Mouse (Mus musculus) CD4-positive, CD25-positive, alpha-beta regulatory T cell, adult 2 months (primary cell): ENCODE results near the gene Fbxo30.
A peak's percentile ranks its signal among the peaks of the same experiment; 100 is the strongest.
"Not testable (repeated sequence)": the region's sequence is repeated elsewhere in the genome, so short reads cannot be mapped to it uniquely, and the experiment has no call there.

Experiments
- DNase-seq: peaks from one replicate; pipeline ENCODE4 v3.0.0-alpha.2; 2012; ENCODE audit warnings: low read depth, low spot score

The Fbxo30 gene

DNA sequence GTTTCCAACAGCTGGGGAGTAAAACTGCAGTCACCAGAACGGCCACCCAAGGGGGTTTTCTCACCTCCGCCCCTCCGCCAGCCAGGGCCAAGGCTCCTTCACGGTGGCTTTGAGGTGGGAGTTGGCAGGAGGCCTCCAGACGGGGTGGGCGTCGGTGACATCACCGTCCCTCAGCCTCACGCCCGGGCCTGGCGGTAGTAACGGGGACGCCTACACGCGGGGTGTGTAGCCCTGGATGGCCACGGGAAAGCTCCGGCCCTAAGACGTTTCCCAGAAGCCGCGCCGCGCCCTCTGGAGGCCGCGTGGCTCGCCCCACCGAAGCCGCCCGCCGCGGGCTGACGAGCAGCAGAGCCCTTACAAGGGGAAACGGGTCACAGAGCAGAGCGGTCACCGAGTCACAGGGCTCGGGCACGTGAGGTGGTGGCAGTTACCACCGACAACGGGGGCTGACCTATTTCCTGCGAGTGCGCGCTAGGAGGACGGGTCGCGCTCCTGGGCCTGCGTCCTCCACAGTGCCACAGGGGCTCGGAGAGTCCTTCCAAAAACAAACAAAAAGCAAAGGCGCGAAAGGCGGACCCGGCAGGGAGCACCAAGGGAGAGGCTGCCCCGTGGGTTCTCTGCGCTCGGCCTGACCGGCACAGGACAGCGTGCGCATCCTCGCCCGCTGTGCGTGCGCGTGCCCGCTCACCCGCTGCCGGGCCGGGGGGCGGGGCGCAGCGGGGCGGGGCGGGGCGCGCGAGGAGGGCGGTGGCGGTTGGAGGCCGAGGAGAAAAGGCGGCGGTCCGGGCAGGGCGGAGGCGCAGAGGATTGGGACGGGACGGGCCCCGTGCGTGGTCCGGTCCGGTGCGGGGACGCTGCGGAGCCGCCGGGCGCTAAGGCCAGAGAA is at the start of gene Fbxo30:
Gene Fbxo30, plus strand, starts transcription at position 753 of the 886 bp plus-strand sequence.
- peak; percentile 89 for DNase-seq

DNA sequence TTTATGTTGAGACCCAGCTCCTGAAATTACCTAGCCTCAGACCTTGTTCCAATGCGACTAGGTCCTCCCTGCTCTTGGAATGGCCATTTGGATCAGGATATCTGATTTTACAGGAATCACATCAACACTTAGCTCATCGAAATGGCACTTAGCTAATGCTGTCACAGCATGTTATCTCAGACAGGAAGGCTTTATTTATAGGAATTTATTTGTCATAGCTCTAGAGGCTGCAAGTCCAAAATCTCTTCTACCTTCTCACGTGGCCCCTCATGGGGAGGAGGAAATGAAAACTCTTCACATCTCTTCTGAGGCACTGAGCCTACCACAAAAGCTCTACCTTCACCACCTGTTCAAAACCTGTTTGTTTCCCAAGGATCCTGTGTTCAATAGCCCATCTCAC is 47.9 kb upstream of the Fbxo30 start:
- DNase-seq = no peak

DNA sequence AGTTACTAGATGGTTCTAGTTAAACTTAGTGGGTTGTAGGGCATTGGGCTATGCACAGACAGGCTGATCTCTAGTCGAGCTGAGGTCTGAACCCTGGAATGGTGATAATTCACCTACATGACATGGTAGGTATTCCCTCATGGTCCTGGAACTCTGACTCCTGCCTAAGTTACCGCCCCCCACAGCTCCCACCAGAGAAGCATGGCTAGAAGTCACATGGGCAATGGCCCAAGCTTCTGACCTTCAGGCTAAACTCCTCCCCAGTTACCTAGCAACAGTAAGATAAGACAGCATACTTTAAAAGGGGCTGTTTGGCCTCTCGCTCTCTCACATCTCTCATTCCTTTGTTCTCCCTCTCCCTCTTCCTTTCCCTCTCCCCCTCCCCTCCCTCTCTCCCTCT is 38.1 kb upstream of the Fbxo30 start:
- DNase-seq = not testable (repeated sequence)

DNA sequence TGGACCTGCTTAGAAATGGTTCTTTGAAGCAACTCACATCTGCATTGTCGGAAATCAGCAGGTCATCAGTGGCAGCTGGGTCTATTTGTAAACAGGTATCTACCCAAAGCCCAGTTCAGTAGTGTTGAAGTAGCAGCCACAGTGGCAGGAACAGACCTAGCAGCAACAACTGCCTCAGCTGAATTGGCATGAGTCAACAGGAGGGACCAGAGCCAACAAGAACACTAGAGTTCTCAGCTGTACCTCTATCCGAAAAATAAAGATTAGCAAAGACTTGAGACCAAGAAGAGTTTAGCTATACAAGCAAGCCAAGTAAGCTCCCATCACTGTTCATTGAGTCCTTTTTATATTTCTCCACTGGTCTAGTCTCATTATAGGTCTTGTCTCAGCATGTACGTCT is 32.9 kb upstream of the Fbxo30 start:
- DNase-seq = no peak

DNA sequence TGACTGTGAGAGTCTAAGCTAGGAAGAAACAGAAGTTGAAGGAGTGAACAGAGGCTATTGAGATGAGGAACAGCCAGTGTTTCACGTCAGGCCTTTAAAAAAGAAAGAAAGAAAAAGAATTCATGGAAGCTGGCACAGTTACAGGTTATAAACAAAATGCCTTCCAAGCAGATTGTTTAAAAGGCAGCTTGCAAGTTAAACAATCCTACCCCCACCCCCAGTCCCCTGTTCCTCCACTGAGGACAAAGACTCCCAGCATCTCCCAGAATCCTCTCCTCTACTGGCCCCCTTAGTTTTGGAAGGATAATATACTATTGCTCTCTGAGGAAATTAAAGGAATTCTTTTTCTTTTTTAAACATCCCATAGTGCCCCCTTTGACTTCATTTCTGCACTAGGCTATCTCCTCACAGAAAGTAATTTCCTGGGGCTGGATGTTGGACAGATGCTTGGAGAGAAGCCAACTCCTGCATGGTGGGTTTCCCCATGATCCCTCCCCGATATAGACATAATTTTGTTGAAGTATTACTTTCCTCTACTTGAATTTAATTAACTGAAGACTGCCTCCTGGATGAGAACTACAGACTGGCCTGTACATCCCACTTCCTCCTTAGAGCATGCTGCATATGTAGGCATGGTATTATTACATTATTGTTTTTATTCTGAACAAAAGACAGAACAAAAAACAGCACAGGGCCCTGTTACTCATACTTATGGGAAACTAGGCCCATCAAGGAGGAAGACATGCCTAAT is 30.7 kb upstream of the Fbxo30 start:
- no peak for DNase-seq

DNA sequence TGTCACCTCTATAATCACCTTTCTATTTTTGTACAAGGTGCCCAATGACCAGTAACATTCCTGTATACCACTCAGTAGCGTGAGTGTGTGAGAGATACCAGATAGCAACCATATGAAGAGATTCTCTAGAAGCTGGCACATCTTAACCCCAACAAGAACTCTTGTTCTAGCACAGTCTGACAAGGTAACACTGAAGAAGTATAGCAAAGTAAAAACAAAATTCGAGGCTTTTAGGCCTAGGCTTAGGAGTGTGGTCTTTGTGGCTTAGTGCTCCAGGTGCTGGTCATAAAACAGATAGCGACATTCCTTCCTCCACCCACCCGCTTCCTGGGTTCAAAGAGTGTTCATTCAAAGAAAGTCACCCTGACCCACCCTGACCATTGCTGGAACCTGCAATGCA is 27.5 kb upstream of the Fbxo30 start:
- not testable (repeated sequence) for DNase-seq

DNA sequence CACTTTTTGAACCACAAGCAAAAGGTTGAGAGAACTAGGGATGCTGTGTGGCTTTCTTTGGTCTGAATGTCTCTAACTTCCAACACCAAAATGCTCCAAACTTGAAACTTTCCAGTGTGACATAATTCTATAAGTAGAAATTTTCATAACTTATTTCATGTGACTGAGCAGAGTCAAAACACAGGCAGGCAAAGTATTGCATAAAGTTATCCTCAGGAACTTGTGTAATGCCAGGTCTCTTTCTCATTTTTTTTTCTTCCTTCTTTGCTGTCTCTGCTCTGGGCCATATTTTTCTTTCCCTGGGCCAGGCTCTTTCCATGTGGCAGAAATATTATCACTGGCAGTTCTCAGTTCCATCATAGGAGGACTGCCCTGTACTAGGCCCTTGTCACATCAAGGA is 21.0 kb upstream of the Fbxo30 start:
- no peak for DNase-seq

DNA sequence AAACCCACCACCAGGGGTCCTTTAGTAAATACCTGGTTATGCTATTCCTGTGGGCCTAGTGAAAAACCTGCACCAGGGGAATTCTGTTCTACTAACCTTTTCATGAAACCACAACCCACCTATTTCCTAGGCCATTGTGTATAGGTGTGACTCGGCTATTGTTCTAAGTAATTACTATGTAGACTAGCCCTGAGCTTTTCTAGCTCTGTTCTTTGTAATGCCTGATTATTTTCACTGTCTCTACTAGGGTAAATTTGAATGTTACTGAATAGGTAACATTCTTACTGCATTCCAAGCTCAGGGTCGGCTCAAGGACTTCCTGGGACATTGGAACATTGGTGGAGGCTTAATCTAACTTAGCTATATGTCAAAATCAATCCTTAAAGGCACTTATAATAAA is 18.8 kb upstream of the Fbxo30 start:
- DNase-seq = not testable (repeated sequence)

DNA sequence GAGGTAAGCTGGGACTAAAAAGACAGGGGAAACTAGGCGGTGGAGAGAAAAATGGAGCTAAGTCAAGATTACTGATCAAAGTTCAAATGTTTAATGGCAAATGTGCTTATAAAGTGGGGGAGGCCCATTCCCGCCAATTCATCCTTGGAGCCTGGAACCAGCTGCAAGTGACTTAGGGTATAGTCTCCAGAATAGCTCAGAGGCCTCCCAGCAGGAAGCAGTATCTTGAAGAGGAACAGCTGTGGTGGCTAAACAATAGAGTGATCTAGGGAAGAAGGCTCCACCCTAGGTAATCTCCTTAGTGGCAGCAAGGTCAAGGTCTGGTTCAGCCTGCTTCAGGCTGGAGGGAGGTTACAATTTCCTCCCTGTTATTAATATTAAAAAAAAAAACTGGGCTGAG is 17.3 kb upstream of the Fbxo30 start:
- not testable (repeated sequence) for DNase-seq

DNA sequence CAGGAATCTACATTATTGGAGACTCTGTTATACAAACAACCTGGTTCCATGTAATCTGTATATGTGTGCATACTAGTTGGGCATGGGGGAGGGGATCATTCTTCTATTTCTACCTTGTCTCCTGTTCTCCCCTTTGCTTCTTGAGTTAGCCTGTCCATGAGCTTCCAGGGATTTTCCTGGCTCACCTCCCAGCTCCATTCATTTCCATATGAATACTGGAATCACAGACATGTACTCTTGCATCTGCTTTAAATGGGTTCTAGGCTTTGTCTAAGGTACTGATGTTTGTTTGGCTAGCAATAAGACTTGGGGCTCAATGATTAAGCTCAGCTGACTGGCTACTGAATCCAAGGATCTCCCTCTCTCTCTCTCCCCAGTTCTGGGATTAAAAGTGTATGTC is 12.0 kb upstream of the Fbxo30 start:
- DNase-seq = no peak

DNA sequence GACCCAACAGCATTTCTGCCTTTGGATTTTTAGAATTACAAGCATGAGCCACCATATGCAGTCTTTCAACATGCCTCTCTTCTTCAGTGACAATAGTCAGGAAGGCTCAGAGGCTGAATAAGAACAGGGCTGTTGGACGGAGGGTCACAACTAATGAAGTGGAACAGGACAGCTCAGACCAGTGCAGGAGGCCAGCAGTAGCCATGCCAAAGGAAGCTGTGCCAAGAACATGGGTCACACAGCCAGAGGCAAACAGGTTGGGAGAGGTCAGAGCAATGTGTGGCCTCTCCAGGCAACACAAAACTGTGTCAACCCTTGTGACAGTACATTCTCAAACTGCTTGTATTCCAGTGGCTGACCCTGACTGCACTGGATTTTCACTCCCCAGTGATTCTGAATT is 6.7 kb upstream of the Fbxo30 start:
- no peak for DNase-seq

DNA sequence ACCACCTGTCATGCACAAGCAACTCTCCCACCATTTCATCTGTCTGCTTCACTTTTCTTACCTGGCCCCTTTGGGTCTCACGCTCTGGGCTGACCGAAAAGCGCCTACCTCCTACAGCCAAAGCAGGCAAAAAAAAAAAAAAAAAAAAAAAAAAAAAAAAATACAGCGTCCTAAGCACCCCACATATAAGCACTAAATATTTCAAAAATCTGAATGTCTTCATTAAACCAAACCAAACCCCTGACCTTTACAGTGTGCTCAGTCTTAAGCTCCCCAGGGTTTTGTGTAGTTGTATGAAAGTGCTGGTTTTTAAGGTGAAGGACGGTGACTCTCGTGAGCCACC is 924 bp upstream of the Fbxo30 start:
- DNase-seq = no peak

DNA sequence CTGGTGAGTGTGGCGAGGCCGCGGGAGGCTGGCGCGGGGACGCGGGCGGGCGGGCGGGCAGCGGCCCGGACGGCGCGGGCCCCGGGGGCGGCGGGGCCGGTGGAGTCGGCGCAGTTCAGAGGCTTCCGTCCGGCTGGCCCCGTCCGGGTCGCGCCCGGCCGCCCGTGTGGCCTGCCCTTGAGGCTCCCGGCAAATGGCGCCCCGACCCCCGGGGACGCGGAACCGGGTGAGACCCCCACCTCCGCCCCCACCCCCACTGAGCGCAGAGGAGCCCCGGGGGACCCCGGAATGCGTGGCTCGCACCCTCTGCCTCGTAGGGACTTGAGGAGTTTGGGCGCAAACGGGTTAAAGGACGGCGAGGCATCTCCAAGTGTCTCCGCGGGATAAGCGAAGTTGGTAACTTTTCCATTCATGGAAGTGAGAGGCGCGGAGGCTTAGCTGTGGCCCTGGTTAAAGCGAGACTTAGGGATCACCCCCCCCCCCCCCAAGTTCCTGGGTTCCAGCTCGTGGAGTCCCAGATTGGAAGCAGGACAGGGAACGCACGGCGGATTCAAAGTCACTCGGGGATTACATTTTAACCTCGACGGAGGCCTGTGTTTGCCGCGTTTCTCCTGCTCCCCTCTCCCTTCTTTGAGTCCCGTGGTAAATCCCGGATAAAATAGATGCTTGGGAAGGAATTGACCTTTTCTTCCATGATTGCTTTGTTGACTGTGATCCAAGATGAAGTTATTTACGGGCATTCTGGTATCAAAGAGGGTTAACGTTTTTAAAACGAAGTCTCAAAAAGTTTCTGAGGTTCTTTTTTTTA is 572 bp downstream of the Fbxo30 start:
- peak; percentile 41 for DNase-seq

DNA sequence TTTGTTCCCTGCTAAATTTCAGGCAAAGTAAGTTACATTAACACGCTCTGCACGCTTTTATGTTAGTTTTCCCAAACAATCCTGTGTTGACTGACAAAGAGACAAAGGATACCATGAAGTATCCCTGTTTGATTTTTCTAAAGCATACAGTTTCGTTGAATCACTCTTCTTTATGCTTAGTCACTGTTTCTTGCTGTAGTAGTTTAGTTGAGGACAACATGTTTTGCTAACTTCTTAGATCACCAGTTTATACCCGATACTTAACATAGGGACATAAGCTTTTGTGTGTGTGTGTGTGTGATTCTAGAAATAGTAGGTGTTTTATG is 1.1 kb downstream of the Fbxo30 start:
- peak; percentile 11 for DNase-seq

DNA sequence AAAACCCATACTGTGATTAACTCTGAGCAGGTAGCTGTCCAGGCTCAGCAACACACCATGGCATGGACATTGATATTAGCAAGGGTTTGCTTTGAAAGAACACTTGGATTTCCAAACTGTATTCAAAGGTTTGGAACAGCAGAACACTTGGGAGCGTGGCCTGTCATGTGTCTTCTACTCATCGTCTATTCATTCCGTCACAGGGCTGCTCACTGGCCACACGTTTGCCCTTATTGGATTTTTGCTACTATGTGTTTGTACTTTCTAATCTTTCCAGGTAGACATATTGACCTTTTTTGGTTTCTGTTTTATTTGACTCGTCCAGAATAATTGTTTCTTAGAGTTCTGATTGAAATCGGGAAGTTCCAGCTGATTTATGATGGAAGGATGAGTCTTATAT is 17.3 kb downstream of the Fbxo30 start:
- DNase-seq = no peak

DNA sequence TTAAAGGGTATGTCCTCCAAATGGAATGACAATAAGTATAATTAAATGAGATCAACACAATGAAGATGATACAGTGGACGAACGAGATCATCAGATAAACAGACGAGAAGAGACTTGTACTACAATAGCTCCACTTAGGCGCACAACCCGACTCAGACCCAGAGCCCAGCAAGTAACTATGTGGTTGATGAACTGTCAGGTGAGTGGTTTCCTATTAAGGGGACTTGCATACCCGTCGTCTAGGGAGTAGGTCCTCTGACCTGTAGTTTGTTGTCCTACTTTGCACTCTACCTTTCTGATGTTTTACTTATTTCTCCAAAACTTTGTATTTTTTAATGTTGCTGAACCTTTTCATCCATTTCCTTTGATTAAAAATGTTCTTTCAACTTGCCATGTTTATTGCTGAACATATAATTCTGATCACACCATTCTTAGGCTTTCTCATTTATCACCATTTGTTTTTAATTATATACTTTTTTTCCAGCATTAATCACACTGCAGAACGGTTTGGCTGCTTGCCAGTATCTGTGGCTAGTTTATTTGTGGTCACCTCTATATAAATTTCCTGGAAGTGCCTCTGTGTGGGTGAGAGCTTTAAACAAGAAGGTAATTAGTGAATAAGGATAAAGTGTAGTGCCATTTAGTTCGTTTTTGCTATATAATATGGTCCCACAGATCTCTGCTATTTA is 24.4 kb downstream of the Fbxo30 start:
- DNase-seq = no peak

DNA sequence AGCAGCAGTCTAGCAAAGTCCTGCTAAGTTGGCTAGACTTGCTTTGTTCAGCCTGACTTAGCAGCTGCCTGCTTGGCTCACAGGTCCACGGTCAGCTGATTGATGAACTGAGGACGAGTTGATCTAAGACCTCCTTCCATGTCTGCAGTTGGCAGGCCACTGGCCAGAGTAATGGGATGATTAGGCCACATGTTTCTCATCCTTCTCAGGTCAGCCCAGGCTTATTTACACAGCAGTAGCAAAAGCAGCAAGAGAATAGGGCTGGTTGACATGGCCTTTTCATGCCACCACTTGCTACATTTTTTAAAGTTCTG is 24.9 kb downstream of the Fbxo30 start:
- DNase-seq = no peak

DNA sequence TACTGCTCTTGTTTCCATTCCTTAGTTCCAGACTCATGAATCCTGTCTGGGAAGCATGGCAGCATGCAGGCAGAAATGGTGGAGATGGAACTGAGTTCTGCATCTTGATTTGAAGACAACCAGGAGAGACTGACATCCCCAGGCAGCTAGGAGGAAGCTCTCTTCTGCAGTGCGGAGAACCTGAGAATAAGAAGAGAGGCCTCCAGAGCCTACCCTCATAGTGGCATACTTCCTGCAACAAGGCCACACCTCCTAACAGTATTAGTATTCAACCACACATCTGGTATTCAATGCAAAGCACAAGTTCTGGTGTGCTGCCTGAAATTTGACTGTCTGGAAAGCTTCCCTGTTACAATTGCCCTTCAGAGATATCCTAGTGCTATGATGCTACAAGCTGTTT is 28.7 kb downstream of the Fbxo30 start:
- DNase-seq = no peak

DNA sequence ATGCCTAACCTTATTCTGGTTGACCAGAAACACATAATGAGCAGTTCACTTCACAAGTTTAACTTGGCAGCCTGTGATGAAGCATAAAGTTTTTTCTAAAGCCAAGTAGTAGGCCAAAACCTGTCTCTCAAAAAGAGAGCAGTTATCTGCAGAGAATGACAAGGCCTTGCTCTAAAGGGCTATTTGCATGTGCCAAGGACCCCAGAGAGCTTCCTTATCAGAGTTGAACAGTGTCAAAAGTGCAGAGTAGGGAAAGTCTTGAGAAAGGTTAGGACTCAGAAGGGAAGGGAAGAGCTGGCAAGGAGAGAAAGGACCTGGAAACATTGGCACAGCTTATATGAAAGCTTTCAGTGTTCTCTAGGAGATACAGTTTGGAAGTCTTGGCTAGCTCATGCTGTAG is 29.4 kb downstream of the Fbxo30 start:
- DNase-seq = no peak

DNA sequence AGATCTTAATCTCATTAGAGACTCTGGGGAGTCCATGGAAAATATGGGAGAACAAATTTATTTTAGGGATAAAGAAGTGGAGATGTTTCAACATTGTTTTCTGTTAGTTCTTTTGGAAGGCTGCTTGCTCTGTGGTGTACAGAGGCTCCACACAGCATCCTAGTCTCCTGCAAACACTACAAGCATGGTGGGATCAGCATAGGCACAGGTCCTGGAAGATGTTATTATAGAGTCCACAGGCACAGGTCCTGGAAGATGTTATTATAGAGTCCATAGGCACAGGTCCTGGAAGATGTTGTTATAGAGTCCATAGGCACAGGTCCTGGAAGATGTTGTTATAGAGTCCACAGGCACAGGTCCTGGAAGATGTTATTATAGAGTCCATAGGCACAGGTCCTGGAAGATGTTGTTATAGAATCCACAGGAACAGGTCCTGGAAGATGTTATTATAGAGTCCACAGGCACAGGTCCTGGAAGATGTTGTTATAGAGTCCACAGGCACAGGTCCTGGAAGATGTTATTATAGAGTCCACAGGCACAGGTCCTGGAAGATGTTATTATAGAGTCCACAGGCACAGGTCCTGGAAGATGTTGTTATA is 36.8 kb downstream of the Fbxo30 start:
- not testable (repeated sequence) for DNase-seq

DNA sequence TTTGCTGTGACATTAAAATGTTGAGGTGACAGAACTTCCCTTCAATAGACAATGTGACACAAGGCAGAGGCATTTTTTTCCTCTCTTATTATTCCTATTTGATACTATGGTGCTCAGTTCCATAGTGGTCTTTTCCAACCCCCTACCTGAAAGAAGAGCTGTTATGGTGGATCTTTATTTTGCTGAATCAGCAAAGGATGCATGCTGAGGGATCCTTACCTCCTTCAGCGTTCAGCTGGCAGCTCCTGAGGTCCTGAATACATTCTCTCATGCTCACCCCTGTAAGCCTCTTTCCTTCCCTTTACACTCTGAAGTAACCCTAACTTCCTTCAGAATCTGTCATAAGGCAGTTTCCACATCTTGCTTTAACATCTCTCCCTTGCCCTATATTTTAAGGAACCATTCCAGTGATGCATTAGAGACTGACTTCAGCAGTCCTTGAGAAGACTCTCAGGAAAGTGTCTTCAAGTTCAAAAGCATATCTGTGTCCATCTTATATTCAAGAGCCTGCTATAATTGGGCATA is 38.4 kb downstream of the Fbxo30 start:
- DNase-seq = no peak
